Mouse (Mus musculus): ENCODE results near the gene Stum.

Stum gene

DNA sequence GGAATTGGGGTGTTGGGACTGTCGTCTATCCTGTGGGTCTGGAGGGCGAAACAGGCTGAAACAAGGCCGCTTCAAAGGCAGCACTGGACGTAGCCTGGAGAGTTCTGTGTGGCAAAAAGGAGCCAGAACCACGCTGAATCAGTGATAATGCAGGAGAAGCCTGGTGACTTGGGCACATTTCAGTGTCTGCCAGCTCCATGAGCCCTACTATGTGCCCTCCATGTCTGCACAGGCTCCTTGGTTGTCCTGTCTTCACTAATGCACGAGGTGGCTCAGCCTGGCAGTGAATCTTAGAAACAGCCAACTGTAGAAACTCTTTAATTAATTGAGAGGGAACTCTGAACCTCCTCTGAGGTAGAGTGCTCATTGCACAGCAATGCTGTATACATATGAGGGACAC is 56.9 kb downstream of the Stum start:
- DNase-seq: no peak

DNA sequence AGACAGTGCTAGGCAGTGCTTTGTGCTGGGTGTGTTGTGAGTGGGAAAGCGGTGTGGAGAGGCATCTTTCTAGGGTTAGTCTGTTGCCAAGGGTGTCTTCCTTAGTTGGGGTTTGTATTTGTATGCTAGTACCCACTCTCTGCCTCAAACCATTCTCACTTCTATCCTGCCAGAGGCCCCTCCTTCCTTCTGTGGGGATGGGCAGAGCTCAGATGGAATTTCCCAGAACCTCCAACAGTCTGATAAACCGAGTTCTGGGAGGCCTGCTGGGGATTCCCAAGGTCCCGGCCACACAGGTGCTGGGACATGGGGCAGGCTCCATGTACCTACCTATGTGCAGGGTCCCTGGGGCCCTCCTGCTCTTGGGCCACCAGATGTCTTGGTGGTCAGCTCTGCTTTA is 59.4 kb downstream of the Stum start:
- no peak for DNase-seq

DNA sequence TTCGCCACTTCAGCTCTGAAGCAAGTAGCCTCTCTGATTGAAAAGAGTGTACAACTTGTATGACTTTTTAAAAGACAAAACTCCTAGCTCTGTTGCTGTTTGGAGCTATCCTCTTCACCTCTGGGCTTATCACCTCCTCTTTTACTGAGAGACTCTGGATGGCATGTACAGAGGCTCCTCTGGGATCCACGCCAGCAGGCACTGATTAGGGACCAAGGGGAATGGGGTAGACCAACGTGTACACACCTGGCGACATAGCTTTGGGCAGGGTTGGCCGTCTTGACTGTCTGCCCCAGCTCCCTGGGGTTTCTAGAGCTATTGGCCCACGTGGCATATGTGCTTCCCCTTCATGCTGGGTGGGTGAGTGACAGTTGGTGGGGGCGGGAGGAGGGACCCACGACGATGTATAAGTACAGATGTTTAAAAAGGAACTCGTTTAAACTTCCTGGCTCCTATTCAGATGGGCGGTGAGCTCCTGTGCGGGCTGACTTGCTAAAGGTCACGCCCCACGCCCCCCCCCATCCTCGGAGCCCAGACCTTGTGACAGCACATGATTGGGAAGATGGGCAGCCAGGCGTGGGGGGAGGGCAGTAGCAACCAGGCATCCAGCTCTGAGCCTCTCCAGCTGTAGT is 60.2 kb downstream of the Stum start:
- no peak for DNase-seq

DNA sequence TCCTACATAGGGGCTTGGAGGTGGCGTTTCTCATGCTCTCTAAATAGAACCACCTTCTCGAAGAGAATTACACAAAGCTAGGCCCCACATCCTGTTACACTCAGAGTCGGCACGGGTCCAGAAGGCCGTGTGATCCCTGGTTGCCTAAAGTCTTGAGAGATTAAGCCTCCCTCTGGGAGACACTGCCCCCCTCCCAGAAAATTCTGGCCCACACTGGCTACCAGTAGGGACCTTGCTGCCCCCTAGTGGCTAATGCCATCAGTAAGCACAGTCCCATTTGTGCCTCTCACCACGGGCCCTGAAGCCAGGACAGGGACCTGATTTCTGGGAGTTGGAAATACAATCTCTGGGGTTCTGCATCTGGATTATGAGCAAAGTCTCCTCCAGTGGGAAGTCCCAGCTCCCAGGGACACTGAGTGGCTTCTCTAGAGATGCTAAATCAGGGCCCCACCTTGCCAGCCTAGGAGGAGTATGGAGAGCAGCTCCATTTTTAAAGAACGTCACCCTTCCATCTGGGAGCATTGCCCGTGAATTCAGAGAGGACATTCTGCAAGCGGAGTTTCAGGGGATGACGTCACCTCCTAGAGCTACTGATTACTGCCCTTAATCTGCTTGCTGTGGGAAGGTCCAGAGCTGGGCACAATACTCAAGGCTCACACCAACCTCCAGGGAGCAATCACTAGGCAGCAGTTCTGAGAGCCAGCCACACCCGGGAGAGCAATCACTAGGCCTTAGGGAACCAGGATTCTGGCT is 61.1 kb downstream of the Stum start:
- DNase-seq: peak; percentile 88

DNA sequence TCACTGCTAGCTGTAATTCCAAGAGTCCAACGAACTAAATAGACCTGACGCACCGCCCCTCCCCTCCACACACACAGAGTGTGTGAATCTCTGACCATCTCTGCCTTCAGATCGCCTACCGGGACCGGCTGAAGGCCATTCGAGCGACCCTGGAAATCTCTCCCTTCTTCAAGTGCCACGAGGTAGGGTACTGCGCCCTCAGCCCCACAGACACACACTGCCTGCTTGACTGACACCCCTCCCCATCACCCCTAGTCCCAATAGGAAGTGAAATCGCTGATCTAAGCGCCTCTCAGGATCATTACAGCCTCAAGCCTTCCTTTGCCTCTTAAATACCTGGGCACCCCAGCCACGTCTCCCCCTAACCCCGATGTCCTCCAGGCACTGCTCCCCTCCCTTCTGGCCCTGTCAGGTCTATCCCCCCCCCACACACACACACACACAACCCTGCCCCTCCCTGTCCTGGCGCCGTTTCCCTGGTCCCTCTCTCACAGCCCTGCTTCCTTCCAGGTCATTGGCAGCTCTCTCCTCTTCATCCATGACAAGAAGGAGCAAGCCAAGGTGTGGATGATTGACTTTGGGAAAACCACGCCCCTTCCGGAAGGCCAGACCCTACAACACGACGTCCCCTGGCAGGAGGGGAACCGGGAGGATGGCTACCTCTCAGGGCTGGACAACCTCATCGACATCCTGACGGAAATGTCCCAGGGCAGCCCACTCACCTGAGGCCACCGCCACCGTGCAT is 62.0 kb downstream of the Stum start:
- DNase-seq: no peak

DNA sequence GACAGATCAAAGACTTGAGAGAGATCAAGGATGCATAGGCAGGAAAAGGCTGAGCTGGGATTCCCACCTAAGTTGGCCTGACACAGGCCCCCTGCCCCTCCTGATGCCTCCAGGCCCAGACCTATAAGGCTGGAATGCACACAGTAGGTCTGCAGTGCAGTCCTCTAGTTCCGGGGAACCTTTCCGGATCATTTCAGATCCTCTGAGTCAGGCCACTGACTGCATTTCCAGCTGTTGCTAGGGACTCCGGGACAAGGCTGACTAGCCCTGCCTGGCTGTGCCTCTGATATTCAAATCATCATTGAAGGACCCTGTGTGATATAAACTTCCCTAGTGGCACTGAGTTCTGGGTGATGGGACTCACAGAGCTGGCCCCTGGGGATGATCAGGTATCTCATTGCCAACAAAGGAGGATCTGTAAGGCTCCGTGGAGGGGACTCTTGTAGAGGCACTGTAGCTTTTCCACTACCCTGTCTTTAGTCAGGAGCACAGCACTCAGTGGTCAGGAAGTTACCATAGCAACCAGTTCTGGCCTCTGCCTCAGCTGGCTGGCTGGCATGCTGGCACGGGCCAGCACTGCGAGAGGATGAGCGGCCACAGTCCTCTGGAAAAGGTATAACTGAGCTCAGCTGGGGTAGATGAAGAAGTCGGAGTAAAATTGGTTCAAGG is 62.7 kb downstream of the Stum start:
- DNase-seq: no peak

DNA sequence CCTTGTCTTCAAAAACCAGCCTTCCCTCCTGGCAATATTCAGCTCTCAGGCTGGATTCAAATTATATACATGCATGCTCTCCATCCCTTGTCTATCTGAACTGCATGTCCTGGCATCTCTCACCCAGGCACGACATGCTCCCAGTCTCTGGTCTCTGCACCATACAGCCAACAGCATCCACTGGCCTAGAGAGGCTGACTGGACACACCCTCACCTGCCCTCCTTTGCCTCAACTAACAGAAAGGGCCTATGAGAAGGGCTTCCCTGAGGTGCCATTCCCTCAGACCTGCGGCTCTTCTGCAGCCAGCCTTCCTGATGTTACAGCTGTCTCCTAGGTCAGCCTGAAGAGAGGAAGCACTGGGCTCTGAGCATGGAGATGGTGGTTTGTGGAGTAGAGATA is 64.2 kb downstream of the Stum start:
- DNase-seq: no peak

DNA sequence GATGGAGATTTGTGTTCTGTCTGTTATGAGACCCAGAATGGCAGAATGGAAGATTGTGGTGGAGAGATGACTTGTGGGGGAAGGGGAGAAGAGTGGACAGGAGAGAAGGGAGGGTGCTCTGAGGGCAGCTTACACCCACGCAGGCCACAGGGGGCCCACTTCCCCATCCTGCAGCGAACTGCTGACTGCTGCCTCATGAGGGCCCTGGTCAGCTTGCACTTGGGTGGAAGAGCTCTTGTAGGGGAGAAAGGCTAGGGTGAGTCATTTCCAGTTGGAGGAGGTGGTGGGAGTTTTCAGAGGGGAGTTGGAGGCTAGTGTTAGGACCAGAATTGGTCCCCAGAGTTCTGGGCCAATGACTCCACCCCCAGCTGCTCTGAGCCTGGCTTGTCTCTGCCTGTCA is 66.2 kb downstream of the Stum start:
- no peak for DNase-seq

DNA sequence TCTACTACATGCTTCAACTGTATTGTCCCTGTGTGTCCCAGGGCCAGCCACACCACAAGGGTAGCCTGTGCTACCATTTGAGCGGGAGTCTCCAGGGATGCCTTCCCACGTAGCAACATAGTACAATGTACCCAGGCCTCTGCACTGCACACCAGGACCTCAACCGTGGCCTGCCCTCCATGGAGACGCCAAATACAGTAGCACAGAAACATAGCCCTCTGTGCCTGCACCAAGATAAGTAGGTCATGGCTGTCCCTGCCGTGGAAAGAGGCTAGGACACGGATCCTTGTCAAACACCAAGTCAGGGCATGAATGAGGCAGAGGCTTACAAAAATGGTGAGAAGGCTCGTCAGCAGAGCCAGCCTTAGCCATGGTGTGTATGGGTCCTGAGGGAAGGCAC is 67.5 kb downstream of the Stum start:
- DNase-seq: no peak

DNA sequence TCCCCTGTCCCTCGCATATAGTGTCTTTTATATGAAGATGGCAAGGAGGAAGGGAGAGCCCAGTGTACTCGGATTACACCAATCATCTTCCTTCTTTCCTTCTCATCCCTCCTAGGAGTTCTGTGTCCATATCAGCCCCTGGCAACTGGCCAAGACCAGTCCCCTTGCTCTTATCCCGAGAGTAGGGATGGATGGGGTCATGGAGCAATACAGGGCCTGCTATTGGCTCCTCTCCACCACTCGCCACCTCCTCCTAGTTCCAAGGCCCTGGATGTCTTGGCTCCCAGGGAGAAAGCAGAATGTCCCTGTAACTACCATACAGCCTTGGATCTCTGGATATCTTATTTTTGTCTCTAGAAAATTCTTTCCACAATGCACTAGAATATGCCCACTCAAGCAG is 68.2 kb downstream of the Stum start:
- no peak for DNase-seq

DNA sequence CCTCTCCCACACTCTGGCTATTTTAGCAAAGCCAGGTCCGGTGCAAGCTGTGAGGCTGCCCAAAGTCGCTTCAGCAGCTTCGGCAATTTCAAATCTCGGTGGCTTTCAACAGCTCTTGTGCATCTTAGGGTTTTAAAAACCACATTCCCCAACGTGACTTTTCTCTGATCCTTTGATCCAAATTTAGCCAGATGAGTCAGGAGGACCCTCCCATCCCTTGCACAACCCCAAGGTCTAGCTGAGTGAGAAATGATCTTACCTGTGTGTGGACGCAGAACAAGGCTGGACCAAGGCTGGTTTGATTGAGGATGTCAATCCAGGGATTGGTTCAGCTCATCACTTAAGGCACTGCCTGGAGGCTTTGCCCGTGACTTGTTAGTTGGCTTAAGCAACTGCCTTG is 73.0 kb downstream of the Stum start:
- no peak for DNase-seq

DNA sequence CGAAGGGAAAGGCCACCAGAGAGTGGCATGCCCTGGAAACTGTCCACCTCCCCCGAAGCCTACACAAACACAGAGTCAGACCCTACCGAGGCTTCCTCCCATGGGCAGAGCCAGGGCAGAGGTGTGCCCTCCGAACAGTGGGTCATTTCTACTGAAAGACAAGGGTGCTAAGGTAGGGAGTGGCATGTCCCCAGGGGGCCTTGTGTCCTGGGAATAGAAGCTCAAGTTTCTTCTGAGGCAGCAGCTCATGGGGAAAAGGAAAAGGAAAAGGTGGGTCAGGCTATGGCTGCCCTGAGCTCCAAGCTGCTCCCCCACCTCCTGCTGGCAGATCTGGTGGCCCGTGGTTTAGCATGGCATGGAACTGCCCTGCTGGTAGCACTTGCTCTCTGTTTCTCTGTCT is 73.5 kb downstream of the Stum start:
- no peak for DNase-seq

DNA sequence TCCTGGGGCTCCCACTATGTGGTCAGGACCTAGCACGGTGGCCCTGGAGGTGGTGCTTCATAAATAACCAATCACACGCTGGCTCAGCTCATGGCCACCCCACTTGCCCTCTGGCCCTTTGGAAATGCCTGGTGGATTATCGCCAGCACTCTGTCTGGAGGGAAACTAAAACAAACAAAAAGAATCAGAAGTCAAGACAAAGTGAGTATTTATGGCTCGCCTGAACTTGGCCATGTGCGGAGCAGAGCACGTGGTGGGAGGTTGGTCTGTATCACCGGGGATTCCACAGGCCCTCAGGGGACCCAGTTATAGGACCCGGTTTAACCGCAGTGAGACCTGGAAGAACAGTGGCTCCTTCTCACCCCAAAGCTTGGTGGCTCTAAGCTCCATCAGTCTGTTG is 74.5 kb downstream of the Stum start:
- peak; percentile 58 for DNase-seq

DNA sequence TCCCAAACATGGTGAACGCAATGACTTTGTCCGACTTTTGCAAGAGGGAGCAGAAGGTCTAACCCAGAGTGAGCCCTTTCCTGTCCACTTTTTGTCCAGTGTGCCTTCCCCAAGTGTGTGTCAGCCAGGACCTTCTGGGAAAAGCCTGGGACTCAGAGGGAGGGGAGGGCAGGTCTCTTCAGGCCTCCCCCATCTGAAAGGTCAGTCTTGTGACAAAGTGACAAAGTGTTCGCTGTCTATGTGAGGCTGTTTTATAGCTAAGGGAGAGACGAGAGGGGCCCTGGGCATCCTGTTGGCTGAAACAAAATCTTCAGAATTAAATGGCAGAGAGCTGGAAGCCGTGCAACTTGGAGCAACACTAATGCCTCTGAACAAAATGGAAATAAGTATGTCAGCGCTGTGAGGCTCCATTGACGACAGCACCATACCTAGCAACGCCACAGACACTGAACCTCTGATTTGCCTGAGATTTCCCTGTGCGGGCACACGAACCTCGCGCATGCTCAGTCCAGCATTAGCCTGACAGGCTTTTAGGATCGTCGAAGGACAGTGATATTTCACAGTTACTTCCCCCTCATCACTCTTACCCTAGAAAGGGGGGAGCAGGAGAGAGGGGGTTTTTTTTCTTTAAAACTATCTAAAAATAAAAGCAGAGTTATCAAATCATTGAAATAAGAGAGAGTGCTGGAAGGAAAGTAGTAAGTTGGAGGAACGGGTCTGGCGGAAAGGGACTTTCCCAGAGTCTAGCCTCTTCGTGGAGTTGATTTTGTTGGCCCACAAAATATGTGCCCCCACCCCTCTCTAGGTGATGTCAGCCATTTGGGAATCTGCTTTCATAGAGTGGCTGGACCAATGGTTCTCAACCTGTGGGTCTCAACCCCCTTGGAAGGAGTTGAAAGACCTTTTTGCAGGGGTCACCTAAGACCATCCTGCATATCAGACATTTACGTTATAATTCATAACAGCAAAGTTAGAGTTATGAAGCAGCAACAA is 75.3 kb downstream of the Stum start:
- no peak for DNase-seq

DNA sequence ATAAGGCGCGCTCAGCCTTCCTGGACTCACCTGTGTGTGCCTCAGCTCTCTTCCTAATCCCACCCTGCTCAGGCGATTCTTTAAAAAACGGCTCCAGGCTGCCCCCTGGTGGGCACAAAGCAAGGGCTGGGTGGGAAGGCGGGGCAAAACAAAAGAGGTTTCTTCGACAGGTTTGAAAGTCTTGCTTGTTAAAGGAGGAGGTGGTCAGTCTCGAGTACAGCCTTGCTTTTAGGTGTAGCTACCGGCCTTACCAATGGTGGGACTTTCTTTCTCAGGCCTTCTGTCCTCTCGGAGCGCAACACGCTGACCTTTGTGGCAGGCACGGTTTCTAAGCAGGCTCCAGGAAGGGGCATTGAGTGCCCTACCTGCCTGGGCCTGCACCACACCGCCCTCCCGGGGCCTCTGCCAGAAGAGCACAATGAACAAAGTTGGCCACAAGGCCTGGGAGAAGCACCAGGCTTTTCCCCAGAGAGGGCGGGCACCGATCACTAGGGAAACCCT is 76.1 kb downstream of the Stum start:
- DNase-seq: peak; percentile 83

DNA sequence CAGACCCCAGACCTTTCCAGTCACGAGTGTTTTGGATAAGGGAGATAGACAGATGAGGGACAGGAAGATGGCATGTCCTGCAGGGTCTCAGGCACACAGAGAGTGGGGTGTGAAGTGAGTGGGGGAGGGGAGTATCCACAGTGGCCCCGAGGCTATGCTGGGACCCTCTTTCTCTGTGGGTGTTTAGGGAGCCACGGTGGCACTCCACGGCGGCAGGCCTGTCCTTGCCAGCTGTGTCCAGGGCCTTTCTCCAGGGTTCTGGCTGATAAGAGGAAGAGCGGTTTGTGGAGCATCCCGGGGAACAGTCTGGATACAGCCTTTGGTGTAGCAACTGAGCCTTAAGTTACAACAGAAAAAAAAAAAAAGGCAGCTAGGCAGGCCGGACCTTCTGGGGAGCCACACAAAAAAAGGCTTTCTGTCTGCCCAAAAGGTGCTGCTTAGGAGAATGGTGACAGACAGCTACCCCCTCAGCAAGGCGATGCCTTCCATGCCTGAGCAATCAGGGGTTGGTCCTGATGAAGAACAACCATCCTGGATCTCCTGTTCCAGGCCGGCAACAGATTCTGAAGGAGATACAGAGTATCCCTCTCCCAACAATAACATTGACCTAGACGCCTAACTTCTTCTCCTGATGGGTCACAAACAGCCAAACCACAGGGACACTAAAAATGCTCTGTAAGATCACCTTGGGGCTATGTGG is 76.8 kb downstream of the Stum start:
- no peak for DNase-seq

DNA sequence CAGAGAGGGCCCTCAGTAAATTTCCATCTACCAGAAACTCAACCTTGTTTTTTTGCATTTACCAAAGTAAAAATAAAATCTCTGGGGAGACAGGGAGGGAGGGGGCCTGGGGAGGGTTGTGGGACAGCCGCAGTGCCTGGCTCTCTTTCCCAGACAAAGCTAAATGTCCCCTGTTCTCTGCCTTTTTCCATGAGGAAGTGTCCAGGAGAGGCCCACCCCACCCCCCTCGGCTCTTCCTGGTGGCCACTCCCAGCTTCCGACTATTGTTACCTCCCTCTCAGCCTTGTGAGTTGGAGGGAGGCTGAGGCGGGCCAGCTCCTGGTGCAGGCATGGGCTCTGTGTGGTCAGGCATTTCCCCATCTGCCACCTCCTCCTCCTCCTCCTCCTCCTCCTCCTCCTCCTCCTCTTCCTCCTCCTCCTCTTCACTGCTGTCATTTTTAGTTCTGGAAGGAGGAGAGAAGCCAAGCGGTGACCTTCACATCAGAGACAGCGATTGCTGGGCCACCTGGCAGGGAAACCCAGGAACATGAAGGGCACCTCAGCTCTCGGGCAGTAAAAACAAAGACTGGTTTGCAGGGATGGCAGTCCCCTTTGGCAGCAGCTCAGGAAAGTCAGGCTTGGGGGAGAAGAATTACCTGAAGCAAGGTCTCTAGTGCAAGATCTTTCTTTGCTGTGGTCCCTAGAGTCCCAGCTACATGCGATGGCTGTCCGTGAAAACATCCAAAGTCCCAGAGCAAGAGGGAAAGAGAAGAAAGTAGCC is 77.5 kb downstream of the Stum start:
- peak; percentile 63 for DNase-seq

DNA sequence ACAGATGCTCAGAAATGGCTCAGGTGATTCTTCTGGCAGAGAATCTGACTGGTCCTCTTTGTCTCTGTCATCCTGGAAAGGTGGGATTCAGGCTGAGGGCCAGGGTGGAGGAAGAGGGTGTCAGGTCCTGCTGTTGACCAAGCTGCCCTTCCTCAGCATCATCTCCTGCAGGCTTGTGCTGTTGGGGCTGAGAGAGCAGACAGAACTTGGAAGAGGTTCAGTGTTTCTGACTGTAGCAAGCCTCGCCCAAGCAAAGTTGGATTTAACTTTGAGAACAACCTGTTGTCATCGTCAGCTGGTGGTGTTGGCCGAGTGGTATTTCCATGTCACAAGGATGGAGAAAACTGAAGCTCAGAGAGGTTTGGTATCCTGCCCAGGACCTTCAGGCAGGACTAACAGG is 78.6 kb downstream of the Stum start:
- no peak for DNase-seq

DNA sequence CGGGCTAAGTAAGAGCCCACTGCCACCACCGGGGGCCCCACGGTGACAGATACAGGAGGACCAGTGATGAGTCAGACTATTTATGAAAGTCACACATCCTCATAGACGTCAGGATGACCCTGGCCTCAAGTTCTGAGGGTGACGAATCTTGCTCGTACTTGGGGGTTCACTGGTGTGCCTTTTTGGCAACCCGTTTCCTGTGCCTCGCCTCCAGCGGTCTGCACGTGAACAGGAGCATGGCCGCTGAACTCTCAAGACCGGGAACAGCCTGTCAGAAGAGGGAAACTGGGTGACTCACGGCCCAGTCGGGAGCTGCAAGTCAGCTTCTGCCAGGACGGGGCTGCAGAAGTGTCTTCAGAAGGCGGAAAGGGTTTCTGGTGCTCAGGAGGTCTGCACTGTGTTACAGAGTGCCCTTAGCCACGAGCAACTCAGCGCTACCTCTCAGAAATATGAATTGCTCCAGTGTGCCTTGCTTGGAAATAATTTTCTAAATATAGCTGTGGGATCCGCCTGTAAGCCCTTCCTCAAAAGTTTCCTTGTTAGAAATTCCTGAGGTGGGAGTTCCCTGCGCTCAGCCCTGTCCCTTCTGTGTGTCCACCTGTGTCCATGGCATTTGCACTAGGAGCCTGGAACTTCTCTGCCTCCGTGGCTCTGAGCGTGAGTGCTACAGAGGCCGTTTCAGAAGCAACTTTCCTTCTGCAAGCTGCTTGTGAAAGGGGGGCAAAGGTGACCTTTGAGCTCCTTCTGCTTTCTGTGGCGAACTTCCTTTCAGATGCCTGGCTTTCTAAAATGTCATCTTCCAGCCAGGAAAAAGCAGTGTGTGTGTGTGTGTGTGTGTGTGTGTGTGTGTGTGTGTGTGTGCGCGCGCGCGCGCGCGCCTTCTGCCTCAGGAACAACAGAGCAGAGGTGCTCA is 79.4 kb downstream of the Stum start:
- DNase-seq: peak; percentile 64

DNA sequence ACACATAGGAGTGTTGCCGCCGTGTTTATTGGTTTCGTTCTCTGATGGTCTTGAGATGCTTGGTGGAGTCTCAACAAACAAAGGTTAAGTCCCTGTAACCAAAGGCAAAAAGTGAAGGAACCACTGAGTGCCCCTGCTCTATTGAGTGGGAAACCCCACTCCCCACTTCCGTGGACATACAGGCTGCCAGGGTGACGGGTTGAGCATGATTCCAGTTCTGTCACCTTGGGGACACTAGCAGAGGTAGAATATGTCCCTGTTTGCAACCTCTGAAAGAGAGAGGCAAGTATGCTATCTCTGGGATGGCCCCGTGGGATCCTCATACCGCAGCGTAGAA is 80.0 kb downstream of the Stum start:
- DNase-seq: no peak

Measured in lung, postnatal 14 days (tissue).